8 mouse cellular contexts compared by ENCODE assay signal in genomic region chr6:128837454-128838341, GRCm38 (mm10). TPM values are rescaled to one million over a fixed set of nuclear protein-coding genes. Genes with fewer than 3 reads are reported as not detected.
DNase-seq lines count a peak whose midpoint lies in the region; ATAC-seq and TF ChIP-seq lines count a peak whose summit lies in the region.

No protein-coding gene starts in this region.

- H3K9me3 ChIP-seq in hindbrain, embryonic 11.5 days (ENCODE audit: control insufficient read depth, low read length), result no peaks in the 10 kb centered on the region

- peaks cover 4% of the 10 kb centered on the region; the same call in 1 of the 2 replicates for H3K4me1 ChIP-seq in heart, adult 2 months (ENCODE audit: control insufficient read depth, insufficient read depth, low read length)
- H3K4me1 ChIP-seq in cortical plate, adult 2 months (ENCODE audit: control insufficient read depth, insufficient read depth, low read length), result no peaks in the 10 kb centered on the region
- no peaks in the 10 kb centered on the region for H3K4me1 ChIP-seq in hindbrain, embryonic 11.5 days (replicated peaks; ENCODE audit: control insufficient read depth, insufficient read depth, low read length)

- peak overlapping the region; percentile 75 for H3K9ac ChIP-seq in heart, adult 2 months (ENCODE audit: low read depth, low read length)
- H3K9ac ChIP-seq in hindbrain, embryonic 11.5 days (ENCODE audit: low read depth, low read length), result peak overlapping the region; percentile 42

- no peaks in the 10 kb centered on the region for H3K27me3 ChIP-seq in heart, adult 2 months (ENCODE audit: control insufficient read depth, insufficient read depth, low read length)
- no peaks in the 10 kb centered on the region for H3K27me3 ChIP-seq in hindbrain, embryonic 11.5 days (ENCODE audit: control insufficient read depth, insufficient read depth, low read length)

- peak overlapping the region; percentile 97 for H3K27ac ChIP-seq in heart, adult 2 months
- no peak overlapping the region for H3K27ac ChIP-seq in cortical plate, adult 2 months (ENCODE audit: insufficient read depth, low read length)
- H3K27ac ChIP-seq in hindbrain, embryonic 11.5 days (ENCODE audit: low read depth, low read length), result peak overlapping the region; percentile 8; the same call in 1 of the 2 replicates

- TF ChIP-seq CTCF in heart, adult 2 months (IDR thresholded peaks at IDR 0.05), result no peak
- TF ChIP-seq CTCF in cortical plate, adult 2 months (IDR thresholded peaks at IDR 0.05; ENCODE audit: extremely low read depth, insufficient read depth, low read length), result no peak

- WGBS in heart, adult 2 months, result 3% methylated on average over 14 of the region's 14 CpGs
- 1% methylated on average over 14 of the region's 14 CpGs for WGBS in hindbrain, embryonic 11.5 days

- no peaks in the 10 kb centered on the region for H3K36me3 ChIP-seq in heart, adult 2 months (ENCODE audit: control insufficient read depth, insufficient read depth, low read length)
- H3K36me3 ChIP-seq in hindbrain, embryonic 11.5 days (ENCODE audit: control insufficient read depth, insufficient read depth, low read length), result no peaks in the 10 kb centered on the region

- DNase-seq in heart, adult 2 months, result no peak
- DNase-seq in heart, adult 9 months (ENCODE audit: low spot score in 2 of 2), result no peak
- DNase-seq in CD4-positive helper T cell, adult 2 months (ENCODE audit: low read depth, low spot score), result peak; percentile 34
- DNase-seq in hindbrain, embryonic 11.5 days (ENCODE audit: low spot score), result peak; percentile 72
- DNase-seq in lung, postnatal 10 days, result peak; percentile 49
- peak; percentile 29 for DNase-seq in thymus, postnatal 4 days
- no peak for DNase-seq in right cerebral cortex, postnatal 25 days

- peak overlapping the region; percentile 29 for H3K4me2 ChIP-seq in hindbrain, embryonic 11.5 days (replicated peaks; ENCODE audit: low read depth, low read length)

- ATAC-seq in hindbrain, embryonic 11.5 days (ENCODE audit: low FRiP score), result peak; percentile 37; the same call in 1 of the 2 replicates

- intact Hi-C loops in heart, adult 2 months (cut with DNase I), result loop anchor here (1.0 kb wide), 2 partner anchors 34 to 73 kb away; no protein-coding TSS in a partner anchor

- TF ChIP-seq EP300 in heart, adult 2 months (IDR thresholded peaks at IDR 0.05; ENCODE audit: insufficient read depth, low read depth, low read length), result no peak

- H3K79me2 ChIP-seq in heart, adult 2 months (replicated peaks; ENCODE audit: control insufficient read depth, insufficient read depth, low read length), result no peaks in the 10 kb centered on the region

- no peak for TF ChIP-seq POLR2A in heart, adult 2 months (IDR thresholded peaks at IDR 0.05; ENCODE audit: insufficient read depth, low read depth, low read length)
- TF ChIP-seq POLR2A in cortical plate, adult 2 months (IDR thresholded peaks at IDR 0.05; ENCODE audit: extremely low read depth, insufficient read depth, low read length), result no peak

- peak overlapping the region; percentile 92 for H3K4me3 ChIP-seq in heart, adult 2 months
- peak overlapping the region; percentile 98 for H3K4me3 ChIP-seq in cortical plate, adult 2 months (ENCODE audit: insufficient read depth, low read length)
- peak overlapping the region; percentile 66 for H3K4me3 ChIP-seq in hindbrain, embryonic 11.5 days (ENCODE audit: low read depth, low read length)

RNA-seq across cellular contexts. Expression of gene Klrb1b, which starts 11.6 kb away (rescaled TPM):
- total RNA-seq in heart, adult 2 months (2021), result not detected
- 0.41 TPM in 1 of 2 replicates, not detected in the other for polyA plus RNA-seq in heart, adult 2 months (2012; rRNA removed)
- not detected in 2 replicates for polyA plus RNA-seq in cortical plate, adult 2 months (2012; rRNA removed)
- polyA plus RNA-seq in hindbrain, embryonic 11.5 days (2014; fragmentation: Nextera tagmentation; extraction: Ambion mirVana), result not detected in 2 replicates

RNA-seq across cellular contexts. Expression of gene Gm44511, which starts 11.6 kb away (rescaled TPM):
- total RNA-seq in heart, adult 2 months (2021), result not detected
- 0.86 TPM in 1 of 2 replicates, not detected in the other for polyA plus RNA-seq in heart, adult 2 months (2012; rRNA removed)
- not detected in 2 replicates for polyA plus RNA-seq in cortical plate, adult 2 months (2012; rRNA removed)
- polyA plus RNA-seq in hindbrain, embryonic 11.5 days (2014; fragmentation: Nextera tagmentation; extraction: Ambion mirVana), result not detected in 2 replicates

RNA-seq across cellular contexts. Expression of gene Klrb1c, which starts 48.7 kb away (rescaled TPM):
- total RNA-seq in heart, adult 2 months (2021), result under 1 TPM; 0.18 TPM
- polyA plus RNA-seq in heart, adult 2 months (2012; rRNA removed), result 0.20 and 0.92 TPM in 2 replicates
- polyA plus RNA-seq in cortical plate, adult 2 months (2012; rRNA removed), result 0.04 and 0.19 TPM in 2 replicates
- 0.06 TPM in 1 of 2 replicates, not detected in the other for polyA plus RNA-seq in hindbrain, embryonic 11.5 days (2014; fragmentation: Nextera tagmentation; extraction: Ambion mirVana)

RNA-seq across cellular contexts. Expression of gene Clec2i, which starts 49.7 kb away (rescaled TPM):
- under 1 TPM in 1 of 2 experiments, not detected in 1; 0.14 TPM for total RNA-seq in heart, adult 2 months (2021)
- 0.12 and 0.31 TPM in 2 replicates for polyA plus RNA-seq in heart, adult 2 months (2012; rRNA removed)
- 0.08 TPM in 1 of 2 replicates, not detected in the other for polyA plus RNA-seq in cortical plate, adult 2 months (2012; rRNA removed)
- polyA plus RNA-seq in hindbrain, embryonic 11.5 days (2014; fragmentation: Nextera tagmentation; extraction: Ambion mirVana), result 0.08 TPM in 1 of 2 replicates, not detected in the other

RNA-seq across cellular contexts. Expression of gene BC035044, which starts 53.2 kb away (rescaled TPM):
- under 1 TPM in 1 of 2 experiments, not detected in 1; 0.47 TPM for total RNA-seq in heart, adult 2 months (2021)
- 0.35 and 0.50 TPM in 2 replicates for polyA plus RNA-seq in heart, adult 2 months (2012; rRNA removed)
- polyA plus RNA-seq in cortical plate, adult 2 months (2012; rRNA removed), result 2.0 and 2.2 TPM in 2 replicates
- polyA plus RNA-seq in hindbrain, embryonic 11.5 days (2014; fragmentation: Nextera tagmentation; extraction: Ambion mirVana), result 0.77 and 0.80 TPM in 2 replicates

Comparison
In these comparisons a context has a peak if more than half of its experiments do, and no peak if none do; other contexts are left out.
1. DNase-seq: peak in CD4-positive helper T cell, adult 2 months (single experiment), hindbrain, embryonic 11.5 days (single experiment), lung, postnatal 10 days (single experiment) and thymus, postnatal 4 days (single experiment); none in heart, adult 2 months (0 of 2), heart, adult 9 months (0 of 2) and right cerebral cortex, postnatal 25 days (single experiment).
2. Peak in every context shown above with its lines, with median percentiles within 50 percentile points of each other: H3K4me3 ChIP-seq.